Mouse (Mus musculus) megakaryocyte, embryonic 14.5 days (primary cell): Measurements from ENCODE around the gene Tfam. TPM values are rescaled to one million over a fixed set of nuclear protein-coding genes. Genes with fewer than 3 reads are reported as not detected.

Experiments used
- H3K27me3 ChIP-seq: replicated peaks from 2 replicates; pipeline ENCODE3; 2012; ENCODE audit warnings: inconsistent platforms
- H3K36me3 ChIP-seq: replicated peaks from 2 replicates; pipeline ENCODE3; 2012; ENCODE audit warnings: low read length, inconsistent platforms, mixed read lengths
- H3K4me1 ChIP-seq: 2 replicates; pipeline ENCODE4 v1.6.1; 2012; ENCODE audit warnings: inconsistent platforms
- H3K4me3 ChIP-seq: replicated peaks from 2 replicates; pipeline ENCODE3; 2012; ENCODE audit warnings: moderate library complexity, mild to moderate bottlenecking, inconsistent platforms
- H3K9me3 ChIP-seq: 2 replicates; pipeline ENCODE4 v1.6.1; 2012; ENCODE audit warnings: inconsistent platforms
- FLI1 ChIP-seq: IDR thresholded peaks from 2 replicates; pipeline ENCODE4 v1.6.1; 2012; ENCODE audit warnings: low read length, inconsistent platforms, mixed read lengths
- GATA1 ChIP-seq: IDR thresholded peaks from 3 replicates; pipeline ENCODE4 v1.6.1; 2012; ENCODE audit warnings: mixed read lengths, low read length, inconsistent platforms, borderline replicate concordance
- polyA plus RNA-seq: library from polyadenylated mRNA; stranded (reverse); fragments of >175 nt; gene quantifications from 2 replicates; pipeline ENCODE4 v1.2.3, GENCODE M21; 2012; ENCODE audit warnings: low replicate concordance; ENCODE audit not compliant: insufficient read depth

Tfam gene
- 2.4 and 4.9 TPM in 2 replicates for polyA plus RNA-seq

GRCm38 (mm10) chr10:71238240-71238554 lies at the start of gene Tfam:
Gene Tfam, minus strand, starts transcription at chr10:71238280.
- Histone ChIP-seq H3K27me3 (peaks cover 6% of the 10 kb centered on the region), H3K4me3 (peak within 1 kb of the TSS; percentile 96)
- TF ChIP-seq FLI1: no peak
- TF ChIP-seq GATA1: no peak

GRCm38 (mm10) chr10:71285126-71285580 lies 47.1 kb upstream of the Tfam start, which contains the start of gene Ube2d1:
Gene Ube2d1, minus strand, starts transcription at chr10:71285262.
- Histone ChIP-seq H3K4me3 (peak within 1 kb of the TSS; percentile 95), H3K9me3 (no peaks in the 10 kb centered on the region), H3K27me3 (peaks cover 26% of the 10 kb centered on the region), H3K36me3 (no peaks in the 10 kb centered on the region), H3K4me1 (peaks cover 15% of the 10 kb centered on the region)
- TF ChIP-seq GATA1 (no peak), FLI1 (no peak)

More at GRCm38 (mm10) chr10:71238240-71238554, at the start of gene Tfam:
- Histone ChIP-seq H3K9me3 (no peaks in the 10 kb centered on the region), H3K4me1 (peaks cover 39% of the 10 kb centered on the region), H3K36me3 (peaks cover 29% of the 10 kb centered on the region)

GRCm38 (mm10) chr10:71284511-71285125 lies 46.5 kb upstream of the Tfam start:
- Histone ChIP-seq H3K9me3 (no peaks in the 10 kb centered on the region), H3K4me1 (peaks cover 15% of the 10 kb centered on the region), H3K36me3 (no peaks in the 10 kb centered on the region), H3K27me3 (peaks cover 26% of the 10 kb centered on the region), H3K4me3 (peak overlapping the region; percentile 95)
- TF ChIP-seq GATA1 (no peak), FLI1 (no peak)

GRCm38 (mm10) chr10:71284131-71284510 lies 46.0 kb upstream of the Tfam start:
- Histone ChIP-seq H3K9me3 (no peaks in the 10 kb centered on the region), H3K36me3 (no peaks in the 10 kb centered on the region), H3K27me3 (peaks cover 26% of the 10 kb centered on the region), H3K4me3 (peak overlapping the region; percentile 95), H3K4me1 (peaks cover 15% of the 10 kb centered on the region)
- TF ChIP-seq FLI1 (no peak), GATA1 (no peak)

GRCm38 (mm10) chr10:71273008-71273739 lies 35.1 kb upstream of the Tfam start:
- Histone ChIP-seq H3K27me3 (no peaks in the 10 kb centered on the region), H3K4me1 (no peaks in the 10 kb centered on the region), H3K36me3 (no peaks in the 10 kb centered on the region), H3K4me3 (no peak overlapping the region), H3K9me3 (no peaks in the 10 kb centered on the region)
- no peak for TF ChIP-seq FLI1
- TF ChIP-seq GATA1: no peak

- H3K36me3 ChIP-seq: no peaks in the 10 kb centered on the region
- no peaks in the 10 kb centered on the region for H3K9me3 ChIP-seq
- H3K27me3 ChIP-seq: no peaks in the 10 kb centered on the region
- H3K4me1 ChIP-seq: peaks cover 12% of the 10 kb centered on the region
- H3K4me3 ChIP-seq: no peak overlapping the region
- TF ChIP-seq GATA1 (no peak), FLI1 (no peak)
Observed at GRCm38 (mm10) chr10:71267973-71268372, 29.9 kb upstream of the Tfam start.

GRCm38 (mm10) chr10:71267511-71267910 lies 29.4 kb upstream of the Tfam start:
- peaks cover 2% of the 10 kb centered on the region for H3K36me3 ChIP-seq
- TF ChIP-seq GATA1 (no peak), FLI1 (no peak)
- no peak overlapping the region for H3K4me3 ChIP-seq
- peaks cover 12% of the 10 kb centered on the region for H3K4me1 ChIP-seq
- no peaks in the 10 kb centered on the region for H3K9me3 ChIP-seq
- no peaks in the 10 kb centered on the region for H3K27me3 ChIP-seq

- no peaks in the 10 kb centered on the region for H3K9me3 ChIP-seq
- no peak overlapping the region for H3K4me3 ChIP-seq
- H3K36me3 ChIP-seq: peaks cover 18% of the 10 kb centered on the region
- H3K4me1 ChIP-seq: peaks cover 12% of the 10 kb centered on the region
- no peak for TF ChIP-seq FLI1
- TF ChIP-seq GATA1: no peak
- H3K27me3 ChIP-seq: no peaks in the 10 kb centered on the region
Observed at GRCm38 (mm10) chr10:71265067-71265466, 27.0 kb upstream of the Tfam start.

- Histone ChIP-seq H3K36me3 (peaks cover 35% of the 10 kb centered on the region), H3K27me3 (no peaks in the 10 kb centered on the region), H3K9me3 (no peaks in the 10 kb centered on the region), H3K4me1 (peaks cover 17% of the 10 kb centered on the region), H3K4me3 (no peak overlapping the region)
- TF ChIP-seq FLI1: no peak
- no peak for TF ChIP-seq GATA1
Observed at GRCm38 (mm10) chr10:71261637-71262036, 23.6 kb upstream of the Tfam start.

- peaks cover 14% of the 10 kb centered on the region for H3K4me1 ChIP-seq
- TF ChIP-seq FLI1 (no peak), GATA1 (no peak)
- no peaks in the 10 kb centered on the region for H3K27me3 ChIP-seq
- no peak overlapping the region for H3K4me3 ChIP-seq
- peaks cover 50% of the 10 kb centered on the region for H3K36me3 ChIP-seq
- no peaks in the 10 kb centered on the region for H3K9me3 ChIP-seq
Observed at GRCm38 (mm10) chr10:71258943-71259342, 20.9 kb upstream of the Tfam start.
